Mouse (Mus musculus): Measurements from ENCODE around the gene Shank3.

The Shank3 gene

DNA sequence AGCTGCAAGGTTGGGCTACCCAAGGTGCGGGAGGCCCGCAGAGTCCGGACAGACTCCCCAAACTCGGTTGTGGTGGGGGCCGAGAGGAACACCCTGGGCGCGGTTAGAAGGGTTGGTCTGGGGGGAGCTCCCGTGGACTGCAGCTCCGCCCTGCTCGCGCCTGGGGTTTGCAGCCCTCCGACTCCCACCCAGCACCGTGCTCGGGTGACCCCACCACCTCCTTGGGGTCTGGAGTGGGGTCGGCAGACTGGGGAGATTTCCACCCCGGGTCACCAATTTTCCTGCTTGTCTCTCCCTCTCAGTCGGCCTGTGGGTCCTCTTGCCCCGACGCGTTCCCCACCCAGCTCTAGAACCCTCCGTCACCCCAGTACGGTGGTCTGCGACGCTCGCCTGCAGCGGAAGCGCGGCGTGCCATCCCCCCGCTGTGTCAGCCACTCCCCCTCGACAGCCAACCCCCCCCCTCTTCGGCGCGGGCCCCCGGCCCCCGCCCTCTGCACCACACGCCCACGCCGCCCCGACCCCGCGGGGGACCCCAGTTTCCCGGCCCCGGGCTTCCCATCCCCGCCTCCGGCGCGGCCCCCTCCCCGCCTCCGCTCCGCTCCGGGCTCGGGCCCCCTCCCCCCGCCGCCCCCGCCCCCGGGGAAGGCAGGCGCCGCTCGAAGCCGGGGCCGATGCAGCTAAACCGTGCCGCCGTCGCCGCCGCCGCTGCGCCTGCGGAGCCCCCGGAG, at the start of gene Shank3:
Shank3 (plus strand) TSS at position 663 of the 728 bp plus-strand sequence.
- DNase-seq (ENCODE audit: low spot score), result peak; percentile 16

DNA sequence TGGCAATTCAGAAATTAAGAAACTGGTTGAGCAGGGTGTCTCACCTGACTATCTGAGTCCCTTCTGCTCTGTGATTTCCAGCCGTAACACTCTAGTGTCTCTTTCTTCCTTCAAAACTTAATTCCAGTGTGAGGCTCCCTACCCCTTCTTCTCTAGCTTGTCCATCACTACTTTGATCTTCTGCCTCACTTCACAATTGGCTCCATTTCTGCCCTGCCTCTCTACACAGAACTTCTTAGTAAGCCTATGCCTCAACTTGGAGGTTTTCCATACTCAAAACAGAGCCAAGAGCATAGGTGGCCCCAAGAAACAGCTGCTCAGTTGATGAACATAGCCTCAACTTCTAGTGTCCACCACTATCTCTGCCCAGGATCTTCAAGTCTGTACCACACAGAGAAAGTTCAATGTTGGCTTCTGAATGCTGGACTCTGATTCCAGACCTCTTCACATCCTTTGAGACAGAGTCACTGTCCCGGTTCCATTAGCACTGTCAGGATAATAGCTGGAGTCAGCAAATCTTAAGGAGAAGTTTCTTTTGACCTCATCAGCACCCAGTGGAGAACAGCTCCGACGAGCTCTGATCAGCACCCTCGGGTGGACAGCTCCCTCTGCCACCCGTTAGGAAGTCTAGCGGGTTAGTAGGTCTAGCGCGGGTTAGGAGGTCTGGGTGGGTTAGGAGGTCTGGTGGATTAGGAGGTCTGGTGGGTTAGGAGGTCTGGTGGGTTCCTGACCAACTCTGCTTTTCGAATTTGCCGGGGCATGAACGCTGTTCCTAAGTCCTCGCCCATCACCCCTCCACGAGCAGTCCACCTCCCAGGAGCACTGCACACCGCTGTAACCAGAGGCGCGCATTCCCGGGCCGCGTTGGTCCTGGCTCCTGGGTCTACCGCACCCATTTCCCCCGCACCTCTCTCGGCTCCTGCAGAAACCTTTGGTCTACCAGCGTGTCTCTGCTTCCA, 46.2 kb upstream of the Shank3 start:
- peak; percentile 66 for DNase-seq (ENCODE audit: low spot score)

DNA sequence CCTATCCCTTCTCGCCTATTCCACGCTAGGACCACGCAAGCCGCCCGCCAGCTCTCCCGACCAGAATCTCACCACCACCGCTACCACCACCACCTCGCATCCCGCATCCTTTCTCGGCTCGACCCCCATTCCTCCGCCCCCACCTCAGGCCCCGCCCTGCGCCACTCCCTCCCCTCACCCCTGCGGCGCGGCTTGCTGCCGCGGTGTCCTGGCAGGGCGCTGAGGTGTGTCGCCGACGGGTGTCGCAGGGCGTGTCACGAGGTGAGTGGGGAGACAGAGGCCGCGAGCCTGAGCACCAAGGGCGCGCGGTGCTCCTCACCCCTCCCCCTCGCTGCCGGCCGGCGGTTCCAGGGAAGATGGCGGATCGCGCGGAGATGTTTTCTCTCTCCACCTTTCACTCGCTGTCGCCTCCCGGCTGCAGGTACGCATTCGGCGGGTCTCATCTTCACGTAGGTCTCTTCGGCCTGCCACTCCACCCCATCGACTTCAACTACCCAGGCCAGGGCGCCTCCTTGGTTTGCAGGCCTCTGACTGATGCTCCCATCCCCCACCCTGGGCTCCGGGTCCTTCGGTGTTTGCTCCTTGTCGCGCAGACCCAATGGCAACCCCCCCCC, 45.5 kb upstream of the Shank3 start, which contains the start of gene Mapk8ip2:
Mapk8ip2 (plus strand) TSS at position 49 of the 614 bp plus-strand sequence.
- no peak for DNase-seq (ENCODE audit: low spot score)

DNA sequence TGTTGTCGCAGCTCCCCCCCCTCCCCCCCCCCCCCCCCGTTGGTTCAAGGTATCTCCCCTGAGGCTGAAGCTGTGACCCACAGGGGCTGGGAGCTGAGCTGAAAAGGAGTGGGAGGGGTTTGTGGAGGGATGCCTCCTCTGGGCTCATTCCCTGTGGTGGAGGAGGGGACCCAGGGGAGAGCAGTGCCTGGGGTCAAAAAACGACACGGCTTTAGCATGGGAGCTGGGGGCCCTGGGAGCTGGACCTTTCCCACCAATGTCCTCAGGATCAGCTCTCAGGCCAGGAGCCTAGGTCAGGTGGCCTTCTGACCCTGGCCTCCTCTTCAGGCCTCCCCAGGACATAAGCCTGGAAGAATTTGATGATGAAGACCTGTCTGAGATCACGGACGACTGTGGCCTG, 44.6 kb upstream of the Shank3 start:
- no peak for DNase-seq (ENCODE audit: low spot score)

DNA sequence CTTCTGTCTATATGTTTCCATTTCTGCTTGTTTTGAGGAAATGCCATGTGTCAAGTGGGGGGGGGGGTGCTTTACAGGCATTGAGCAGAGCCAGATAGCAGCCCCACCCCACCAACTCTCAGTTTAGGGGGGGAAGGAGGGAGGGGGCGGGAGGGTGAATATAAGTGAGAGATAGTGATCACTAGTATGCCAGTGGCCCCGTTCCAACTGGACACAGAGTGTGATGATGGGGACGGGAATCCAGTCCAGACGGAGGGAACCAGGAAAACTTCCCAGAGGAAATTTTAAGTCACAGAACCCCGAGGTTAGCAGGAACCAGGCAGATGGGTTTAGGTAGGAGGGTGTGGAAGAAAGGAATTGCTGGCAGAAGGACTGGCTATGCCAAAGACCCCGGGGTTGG, 43.8 kb upstream of the Shank3 start:
- no peak for DNase-seq (ENCODE audit: low spot score)

DNA sequence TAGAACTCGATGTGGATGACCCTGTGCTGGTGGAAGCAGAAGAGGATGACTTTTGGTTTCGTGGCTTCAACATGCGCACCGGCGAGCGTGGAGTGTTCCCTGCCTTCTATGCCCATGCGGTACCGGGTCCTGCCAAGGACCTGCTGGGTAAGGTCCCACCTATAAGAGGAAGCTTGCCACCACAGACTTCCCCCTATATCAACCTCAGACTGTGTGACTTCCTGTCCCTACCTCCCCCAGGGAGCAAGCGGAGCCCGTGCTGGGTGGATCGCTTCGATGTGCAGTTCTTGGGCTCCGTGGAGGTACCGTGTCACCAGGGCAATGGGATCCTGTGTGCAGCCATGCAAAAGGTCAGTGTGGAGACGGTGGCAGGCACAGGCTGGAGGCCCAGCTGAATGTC, 40.5 kb upstream of the Shank3 start:
- DNase-seq (ENCODE audit: low spot score), result no peak

DNA sequence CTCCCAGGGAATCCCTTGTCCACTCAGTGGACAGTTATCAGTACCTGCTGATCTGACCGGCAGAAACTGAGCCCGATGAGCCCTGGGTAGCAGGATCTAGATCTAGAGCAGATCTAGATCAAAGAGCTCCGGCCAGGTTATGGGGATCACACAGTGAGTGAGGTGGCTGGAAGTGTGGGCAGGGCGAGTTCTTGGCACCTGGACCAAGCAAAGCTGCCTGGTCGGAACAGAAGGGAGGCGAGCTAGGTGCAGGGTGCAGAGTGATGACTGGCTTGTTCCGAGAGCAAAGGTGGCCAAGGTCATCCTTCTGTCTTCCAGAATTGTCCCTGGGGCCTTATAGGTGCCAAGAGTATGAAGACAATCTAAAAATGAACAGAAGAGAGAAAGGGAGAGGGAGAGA, 39.6 kb upstream of the Shank3 start:
- no peak for DNase-seq (ENCODE audit: low spot score)

DNA sequence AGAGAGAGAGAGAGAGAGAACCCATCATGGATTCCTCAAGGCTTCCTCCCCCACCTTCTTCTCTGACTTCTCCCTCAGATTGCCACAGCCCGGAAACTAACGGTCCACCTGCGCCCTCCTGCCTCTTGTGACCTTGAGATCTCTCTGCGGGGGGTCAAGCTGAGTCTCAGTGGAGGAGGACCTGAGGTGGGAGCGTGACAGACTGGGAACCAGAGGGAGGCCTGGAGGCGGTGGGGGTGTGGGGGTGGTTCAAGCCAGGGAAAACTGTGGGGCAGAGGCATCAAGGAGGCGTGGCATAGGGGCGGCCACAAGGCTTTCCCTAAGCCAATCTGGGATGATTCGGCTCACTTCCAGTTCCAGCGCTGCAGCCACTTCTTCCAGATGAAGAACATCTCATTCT, 39.1 kb upstream of the Shank3 start:
- DNase-seq (ENCODE audit: low spot score), result no peak

DNA sequence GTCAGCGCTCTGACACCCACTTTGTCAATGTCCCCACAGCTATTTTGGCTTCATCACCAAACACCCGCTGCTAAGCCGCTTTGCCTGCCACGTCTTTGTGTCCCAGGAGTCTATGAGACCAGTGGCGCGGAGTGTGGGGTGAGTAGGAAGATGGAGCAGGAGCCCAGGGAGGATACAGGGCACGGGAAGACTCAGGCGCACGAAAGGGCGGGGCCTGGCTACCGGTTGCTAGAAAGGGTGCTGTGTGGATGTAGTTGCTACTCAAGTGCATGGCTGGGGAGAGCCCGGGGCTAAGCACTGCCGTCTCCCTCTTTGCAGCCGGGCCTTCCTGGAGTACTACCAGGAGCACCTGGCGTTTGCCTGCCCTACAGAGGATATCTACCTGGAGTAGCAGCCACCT, 38.1 kb upstream of the Shank3 start:
- DNase-seq (ENCODE audit: low spot score), result no peak

DNA sequence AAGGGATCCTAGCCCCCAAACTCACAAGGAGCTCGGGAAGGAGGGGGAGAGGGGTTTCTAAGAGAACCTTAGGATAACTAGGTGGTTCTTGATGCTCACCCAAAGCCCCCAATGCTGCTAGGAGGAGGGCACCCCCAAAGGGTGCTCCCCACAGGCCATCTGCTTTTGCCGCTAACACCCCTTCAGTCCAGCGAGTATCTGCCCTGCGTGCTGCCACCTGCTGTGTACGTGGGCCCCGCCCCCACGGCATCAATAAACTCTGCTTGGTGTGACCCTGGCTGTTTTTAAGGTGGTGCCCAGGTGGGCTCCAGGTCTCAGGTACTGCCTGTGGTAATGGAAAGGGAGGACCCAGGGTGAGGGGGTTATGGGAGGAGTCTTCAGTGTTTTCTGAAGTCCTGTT, 37.2 kb upstream of the Shank3 start:
- no peak for DNase-seq (ENCODE audit: low spot score)

DNA sequence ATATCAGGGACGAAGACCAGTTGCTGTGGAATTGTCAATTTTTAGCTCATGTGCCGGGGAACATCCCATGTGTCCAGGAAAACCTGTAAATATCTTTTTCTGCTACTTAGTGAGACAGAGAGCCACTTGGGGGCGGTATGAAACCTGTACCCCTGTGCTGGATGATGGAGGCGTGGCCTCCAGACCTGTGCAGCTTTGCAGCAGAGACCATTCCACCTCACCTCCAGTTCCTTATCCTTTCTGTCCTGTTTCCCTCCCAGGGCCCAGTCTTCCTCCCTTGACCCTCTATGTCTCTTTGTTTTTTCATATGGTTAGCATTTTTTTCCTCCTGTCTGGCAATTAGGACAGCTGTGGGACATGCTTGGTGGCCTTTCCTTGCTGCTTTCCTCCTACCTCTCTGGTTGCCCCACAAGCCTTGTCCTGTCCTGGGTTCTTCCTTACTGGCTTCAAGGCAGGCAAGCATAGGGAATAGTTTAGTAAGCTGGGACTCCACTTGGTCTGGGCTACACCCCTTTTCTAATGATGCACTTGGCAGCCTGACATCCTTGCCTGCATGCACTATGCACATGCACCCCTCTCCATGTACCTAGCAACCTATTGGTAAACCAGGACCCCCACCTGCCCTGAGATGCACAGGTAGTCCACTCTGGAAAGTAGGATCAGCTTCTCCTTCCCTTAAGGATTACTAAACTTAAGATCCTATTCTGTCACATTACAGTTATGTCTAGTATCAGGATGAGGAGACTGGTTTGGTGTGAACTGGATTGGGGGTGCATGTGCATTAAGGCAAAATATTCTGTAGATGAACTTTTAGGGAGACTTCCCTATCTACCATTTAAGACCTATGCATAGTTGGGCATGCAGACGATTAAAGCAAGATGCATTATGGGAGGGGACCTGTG, 35.8 kb upstream of the Shank3 start:
- no peak for DNase-seq (ENCODE audit: low spot score)

DNA sequence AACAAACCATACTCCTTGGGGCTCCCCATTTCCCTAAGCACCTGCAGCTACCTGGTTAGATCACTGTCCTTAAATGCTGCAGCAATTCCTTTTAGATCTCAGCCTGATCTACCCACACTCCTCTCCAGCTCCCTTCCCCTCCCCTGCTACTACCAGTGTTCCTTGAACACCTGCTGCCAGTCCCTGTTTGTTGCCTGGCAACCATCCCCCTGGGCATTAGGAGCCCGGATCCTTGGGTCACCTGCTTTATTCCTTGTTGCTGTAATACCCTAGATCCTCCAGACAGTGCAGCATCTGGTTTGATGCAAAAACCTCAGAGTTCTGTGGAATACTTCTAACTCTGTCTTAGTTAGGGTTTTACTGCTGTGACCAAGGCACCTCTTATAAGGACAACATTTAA, 34.4 kb upstream of the Shank3 start:
- no peak for DNase-seq (ENCODE audit: low spot score)

DNA sequence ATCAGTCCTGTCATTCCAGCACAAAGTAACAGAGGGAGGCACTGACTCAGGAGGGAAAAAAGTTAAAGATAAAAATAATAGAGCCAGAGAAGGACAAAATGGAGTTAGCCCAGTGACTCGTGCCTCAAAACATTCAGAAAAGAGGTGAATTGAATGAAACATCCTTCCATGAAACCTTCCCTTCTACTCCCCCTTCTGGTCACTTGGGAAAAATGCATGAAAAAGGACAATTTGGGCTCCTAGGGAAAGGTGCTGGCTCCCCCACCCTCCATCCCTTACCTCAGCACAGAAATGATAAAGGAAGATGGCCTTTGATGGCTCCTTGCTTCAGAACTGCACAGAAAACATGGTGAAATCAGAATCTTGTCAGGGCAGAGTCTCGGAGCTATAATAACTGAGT, 30.8 kb upstream of the Shank3 start:
- DNase-seq (ENCODE audit: low spot score), result no peak

DNA sequence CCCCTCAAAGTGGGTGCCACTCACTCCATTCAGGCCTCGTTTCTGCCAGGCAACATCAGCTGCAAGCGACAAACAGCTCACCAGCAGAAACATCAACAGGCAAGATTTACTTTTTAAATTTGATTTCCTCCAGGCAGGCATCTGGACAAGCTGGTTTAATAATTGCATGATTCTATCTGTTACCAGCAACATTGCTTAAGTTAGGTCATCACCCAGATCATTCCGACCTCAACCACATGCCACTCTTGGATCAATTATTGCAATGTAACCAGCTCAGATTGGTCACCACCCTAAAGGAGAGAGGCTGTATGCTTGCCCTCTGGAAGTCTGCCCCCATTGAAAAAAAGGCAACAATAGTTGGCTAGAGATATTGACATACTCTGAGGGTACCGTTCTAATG, 27.9 kb upstream of the Shank3 start:
- no peak for DNase-seq (ENCODE audit: low spot score)

DNA sequence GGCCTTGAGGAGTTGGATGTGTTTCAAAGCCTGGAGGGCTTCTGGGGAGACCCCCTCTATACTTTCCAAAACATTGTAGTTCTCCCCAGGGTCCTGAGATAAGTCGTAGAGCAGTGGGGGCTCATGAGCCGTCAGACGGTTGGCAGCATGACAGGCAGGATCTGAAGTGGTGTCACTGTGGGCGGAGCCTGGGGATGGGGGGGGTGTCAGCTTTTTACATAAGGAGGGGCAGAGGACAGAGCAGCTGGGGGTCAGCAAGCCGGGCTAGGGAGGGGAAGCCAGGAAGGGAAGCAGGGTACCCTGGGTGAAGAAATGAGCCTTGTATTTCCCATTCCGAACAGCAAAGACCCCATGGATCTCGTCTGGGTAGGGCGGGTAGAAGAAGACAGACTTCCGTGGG, 26.1 kb upstream of the Shank3 start:
- DNase-seq (ENCODE audit: low spot score), result no peak

DNA sequence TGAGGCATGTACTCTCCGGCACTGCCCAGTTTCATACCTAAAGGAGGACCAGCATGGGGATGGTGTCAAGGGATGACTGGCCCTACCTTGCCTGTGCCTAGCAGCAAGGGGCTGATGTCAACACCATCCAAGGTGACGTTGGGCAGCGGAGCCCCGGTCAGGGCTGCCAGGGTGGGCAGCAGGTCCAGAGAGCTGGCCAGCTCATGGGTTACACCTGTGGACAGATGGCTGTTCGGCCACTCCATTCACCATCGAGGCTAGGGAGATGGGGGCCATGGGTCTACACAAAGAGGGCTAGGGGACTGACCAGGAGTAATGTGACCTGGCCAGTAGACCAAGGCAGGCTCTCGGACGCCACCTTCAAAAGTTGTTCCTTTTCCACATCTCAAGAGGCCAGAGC, 25.5 kb upstream of the Shank3 start:
- DNase-seq (ENCODE audit: low spot score), result no peak

DNA sequence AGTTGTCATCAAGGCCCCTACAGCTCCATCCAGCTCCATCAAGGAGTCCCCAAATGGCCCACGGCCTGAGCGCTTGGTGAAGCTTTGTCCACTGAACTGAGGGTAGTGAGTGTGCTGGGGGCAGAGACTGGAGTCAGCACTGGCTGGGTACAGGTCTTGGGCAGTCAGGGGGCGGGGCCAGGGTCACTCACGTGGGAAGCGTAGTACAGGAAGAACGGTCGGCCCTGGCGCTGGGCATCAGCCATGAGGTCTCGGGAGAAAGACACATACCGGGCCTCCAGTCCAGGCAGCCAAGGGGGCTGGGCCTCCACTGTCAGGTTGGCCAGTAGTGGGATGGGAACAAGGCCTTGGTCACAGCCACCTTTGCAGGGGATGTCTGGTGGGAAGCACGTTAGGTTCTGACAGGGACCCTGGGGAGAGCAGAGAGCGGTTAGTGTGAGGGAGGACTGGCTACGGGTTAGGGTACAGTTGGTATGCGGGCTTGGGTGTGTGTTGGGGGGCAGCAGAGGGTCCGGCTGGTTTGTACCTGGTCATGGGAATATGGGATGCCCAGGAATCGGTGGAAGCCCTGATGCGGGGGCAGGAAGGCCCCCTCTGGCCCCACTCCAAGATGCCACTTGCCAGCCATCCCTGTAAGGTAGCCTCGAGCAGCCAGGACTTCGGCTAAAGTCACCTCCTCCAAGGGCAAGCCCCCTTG, 24.7 kb upstream of the Shank3 start:
- no peak for DNase-seq (ENCODE audit: low spot score)

DNA sequence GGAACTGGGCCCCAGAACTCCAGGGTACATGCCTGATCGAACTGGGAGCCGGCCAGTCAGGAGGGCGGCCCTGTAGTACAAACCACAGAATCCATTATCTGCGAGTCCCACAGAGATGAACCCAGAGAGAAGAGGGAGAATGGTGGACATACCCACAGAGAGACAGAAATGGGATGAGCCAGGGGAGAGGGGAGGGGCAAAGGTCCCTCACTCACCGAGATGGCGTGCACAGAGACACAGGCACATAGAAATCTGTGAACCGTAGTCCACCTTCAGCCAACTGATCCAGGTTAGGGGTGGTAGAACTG, 24.2 kb upstream of the Shank3 start:
- no peak for DNase-seq (ENCODE audit: low spot score)

DNA sequence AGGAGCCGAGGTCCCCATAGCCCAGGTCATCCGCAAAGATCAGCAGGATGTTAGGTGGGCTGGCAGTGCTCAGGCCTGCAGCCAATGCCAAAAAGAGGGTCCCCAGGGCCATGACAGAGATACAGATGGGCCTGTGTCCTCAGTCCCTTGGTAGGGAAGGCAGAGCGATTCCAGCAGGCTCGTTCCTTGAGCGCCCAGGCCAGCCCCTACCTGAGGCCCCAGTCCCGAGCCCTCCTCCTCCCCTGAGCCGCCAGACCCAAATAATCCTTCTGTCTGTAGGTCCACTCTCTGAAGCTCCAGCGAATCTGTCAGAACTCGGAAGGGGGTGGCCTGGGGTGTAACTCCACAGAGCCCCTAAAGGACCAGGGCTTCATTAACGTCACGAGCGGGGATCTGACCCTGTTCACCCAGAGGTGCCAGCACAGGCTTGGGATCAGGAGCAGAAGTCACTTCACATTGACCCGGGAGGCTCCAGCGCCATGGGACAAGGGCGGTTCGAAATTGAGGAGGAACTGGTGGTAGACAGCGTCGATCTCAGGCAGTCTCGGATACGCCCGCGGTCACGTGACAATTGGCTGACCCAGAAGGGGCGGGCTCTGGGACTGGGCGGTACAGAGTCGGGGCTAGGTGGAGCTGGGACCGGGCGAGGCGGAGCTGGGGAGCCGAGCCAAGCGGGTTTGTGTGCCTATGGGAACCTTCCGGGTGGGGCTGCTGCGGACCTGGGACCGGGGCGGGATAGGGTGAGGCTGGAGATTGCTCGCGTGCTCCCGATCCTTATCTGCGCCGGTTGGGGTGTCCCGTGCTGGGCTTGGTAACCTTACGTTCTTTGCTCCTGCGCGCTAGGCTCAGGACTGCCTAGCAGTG, 23.6 kb upstream of the Shank3 start:
- DNase-seq (ENCODE audit: low spot score), result peak; percentile 94

DNA sequence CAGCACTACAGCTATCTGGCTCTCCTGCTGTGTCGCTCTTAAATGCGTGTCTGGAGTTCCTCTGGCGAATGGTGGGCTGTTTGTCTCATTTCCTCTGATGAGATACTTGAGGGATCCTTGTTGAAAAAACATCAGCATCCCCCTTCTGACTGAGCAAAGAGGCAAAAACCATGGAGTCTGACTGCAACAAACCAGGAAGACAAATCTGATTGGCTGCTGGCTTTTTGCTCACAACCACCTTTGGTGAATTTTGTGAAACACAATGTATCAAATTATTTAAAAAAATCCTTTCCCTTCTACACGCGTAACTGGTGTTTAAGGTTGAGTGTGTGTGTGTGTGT, 23.0 kb upstream of the Shank3 start:
- no peak for DNase-seq (ENCODE audit: low spot score)

DNA sequence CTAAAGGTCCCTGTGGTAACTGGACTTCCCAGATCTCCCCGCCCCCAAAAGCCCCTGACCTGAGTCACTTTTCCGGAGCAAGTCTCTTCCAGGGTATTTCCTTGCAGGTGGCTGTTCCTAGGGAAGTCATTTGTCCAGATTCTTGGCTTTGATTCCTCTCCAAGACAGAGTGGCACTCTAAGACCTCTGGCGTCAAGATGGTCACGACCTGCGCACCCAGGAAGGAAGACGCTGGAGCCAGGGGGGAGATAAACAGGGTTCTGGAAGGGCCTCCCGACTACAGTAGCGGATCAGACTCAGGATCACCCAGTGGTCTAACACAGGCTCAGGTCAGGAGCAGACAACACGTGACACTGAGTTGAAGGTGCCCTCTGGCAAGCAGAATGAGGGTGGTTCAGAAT, 22.3 kb upstream of the Shank3 start, which contains the start of gene Arsa:
Arsa (minus strand) TSS at position 335 of the 401 bp plus-strand sequence.
- DNase-seq (ENCODE audit: low spot score), result no peak

Measured in yolk sac, embryonic 10.5 days (tissue).